Mouse (Mus musculus) forebrain, postnatal 0 days (tissue): ENCODE measurements around the gene B3gnt8. TPM values are rescaled to one million over a fixed set of nuclear protein-coding genes. Genes with fewer than 3 reads are reported as not detected.

Experiments
- ATAC-seq: fragments of 200-750 bp; cut with Nextera tagmentation; 2 replicates; pipeline ENCODE4 v1.8.0; 2017; ENCODE audit warnings: mild to moderate bottlenecking, moderate library complexity
- DNase-seq: peaks from one replicate; pipeline ENCODE4 v3.0.0-alpha.2; 2015
- H3K27ac ChIP-seq: fragments of 300-500 bp; sonication (generic); 2 replicates; pipeline ENCODE4 v1.5.1; 2014; ENCODE audit warnings: low read depth, mild to moderate bottlenecking, antibody characterized with exemption, low read length, moderate library complexity, mixed read lengths
- H3K27me3 ChIP-seq: fragments of 300-500 bp; sonication (generic); 2 replicates; pipeline ENCODE4 v1.6.1; 2014; ENCODE audit warnings: mild to moderate bottlenecking, low read length, mixed read lengths; ENCODE audit not compliant: insufficient read depth
- H3K36me3 ChIP-seq: fragments of 300-500 bp; sonication (generic); 2 replicates; pipeline ENCODE4 v1.6.1; 2014; ENCODE audit warnings: mild to moderate bottlenecking, moderate library complexity; ENCODE audit not compliant: insufficient read depth
- H3K4me1 ChIP-seq: fragments of 300-500 bp; sonication (generic); 2 replicates; pipeline ENCODE4 v1.6.1; 2014; ENCODE audit warnings: antibody characterized with exemption; ENCODE audit not compliant: insufficient read depth
- H3K4me2 ChIP-seq: fragments of 300-500 bp; sonication (generic); 2 replicates; pipeline ENCODE4 v1.6.1; 2014; ENCODE audit warnings: low read depth, mild to moderate bottlenecking, moderate library complexity
- H3K4me3 ChIP-seq: fragments of 300-500 bp; sonication (generic); 2 replicates; pipeline ENCODE4 v1.5.1; 2014; ENCODE audit warnings: low read depth, low read length, mixed read lengths
- H3K9ac ChIP-seq: fragments of 300-500 bp; sonication (generic); 2 replicates; pipeline ENCODE4 v1.6.1; 2014; ENCODE audit warnings: mild to moderate bottlenecking
- H3K9me3 ChIP-seq: fragments of 300-500 bp; sonication (generic); 2 replicates; pipeline ENCODE4 v1.6.1; 2016; ENCODE audit warnings: low read length
- CTCF ChIP-seq: sonication (generic); IDR thresholded peaks from 2 replicates; pipeline ENCODE4 v1.5.1; 2016; ENCODE audit warnings: antibody characterized with exemption, control low read depth, low read depth
- WGBS: fragments of 180-500 bp; shearing (Covaris S2); extraction: QIAGEN DNeasy Blood & Tissue Kit; methylation state at CpG from one replicate; pipeline ENCODE4 v1.1.7; 2014; 5-methylcytosine and 5-hydroxymethylcytosine counted together
- polyA plus RNA-seq: library from polyadenylated mRNA; unstranded; fragments of >200 nt; fragmentation: Nextera tagmentation; extraction: Ambion mirVana; gene quantifications from 2 replicates; pipeline ENCODE4 v1.2.1, GENCODE M21; 2015
- total RNA-seq: library from RNA; depleted of rRNA; stranded (reverse); fragments of >200 nt; gene quantifications from 2 replicates; pipeline ENCODE4 v1.2.3, GENCODE M21; 2014

Gene B3gnt8
- total and polyA plus RNA-seq, 2 experiments from 2014 or later: 0.95 to 1.3 TPM

- Histone ChIP-seq H3K4me1 (peaks cover 4% of the 10 kb centered on the region; the same call in 1 of the 2 replicates), H3K9me3 (no peaks in the 10 kb centered on the region), H3K4me3 (no peak overlapping the region), H3K9ac (no peak overlapping the region), H3K27ac (no peak overlapping the region), H3K36me3 (peaks cover 16% of the 10 kb centered on the region), H3K4me2 (no peak overlapping the region), H3K27me3 (peaks cover 7% of the 10 kb centered on the region; the same call in 1 of the 2 replicates)
- no peak for DNase-seq
- 0 out of 2 replicates have a peak, but pooled peaks have one; percentile 5 for TF ChIP-seq CTCF
- 51% methylated on average over 4 of the region's 4 CpGs for WGBS
- no peak for ATAC-seq
Observed at GRCm38 (mm10) chr7:25672442-25672841, 46.0 kb downstream of the B3gnt8 start.

GRCm38 (mm10) chr7:25674297-25674696 is 47.8 kb downstream of the B3gnt8 start:
- ATAC-seq: no peak
- TF ChIP-seq CTCF: no peak
- no peak for DNase-seq
- H3K4me2 ChIP-seq: peak overlapping the region; percentile 58
- H3K9me3 ChIP-seq: no peaks in the 10 kb centered on the region
- peak overlapping the region; percentile 55; the same call in 1 of the 2 replicates for H3K9ac ChIP-seq
- no peak overlapping the region for H3K27ac ChIP-seq
- peaks cover 4% of the 10 kb centered on the region; the same call in 1 of the 2 replicates for H3K4me1 ChIP-seq
- peaks cover 1% of the 10 kb centered on the region; the same call in 1 of the 2 replicates for H3K36me3 ChIP-seq
- H3K27me3 ChIP-seq: peaks cover 7% of the 10 kb centered on the region; the same call in 1 of the 2 replicates
- peak overlapping the region; percentile 38 for H3K4me3 ChIP-seq
- 27% methylated on average over 9 of the region's 9 CpGs for WGBS

DNA sequence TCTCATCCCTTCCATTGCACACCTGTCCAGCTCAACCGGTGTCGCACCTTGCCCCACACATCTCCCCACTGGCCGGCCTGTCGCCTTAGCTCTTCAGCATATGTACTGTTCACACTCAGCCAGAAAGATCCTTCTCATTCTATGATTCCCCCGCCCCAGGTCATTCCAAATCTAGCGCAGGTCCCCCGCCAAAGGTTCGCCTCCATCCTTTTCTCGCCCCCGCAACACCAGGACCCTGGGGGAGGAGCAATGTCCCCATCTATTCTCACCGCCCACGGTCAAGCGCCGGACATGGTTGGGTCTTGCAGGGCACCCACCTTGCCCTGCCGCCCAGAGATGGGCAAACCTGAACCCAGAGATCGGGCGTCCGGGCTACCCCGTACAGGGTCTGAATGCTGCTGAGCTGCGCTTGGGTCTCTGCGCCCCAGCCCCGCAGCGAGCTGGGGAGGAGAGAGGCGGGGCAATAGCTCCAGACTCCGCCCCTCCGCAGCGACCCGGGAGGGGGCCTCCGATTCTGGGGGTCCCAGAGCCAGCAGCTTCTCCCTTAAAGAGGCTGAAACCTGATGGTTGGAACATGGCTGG is 48.4 kb downstream of the B3gnt8 start, which contains the start of gene Tmem91:
Tmem91 (minus strand) TSS at position 448 of the 582 bp plus-strand sequence.
- no peak for DNase-seq
- H3K4me3 ChIP-seq: peak within 1 kb of the TSS; percentile 38
- ATAC-seq: peak; percentile 28; the same call in 1 of the 2 replicates
- H3K27ac ChIP-seq: no peak within 1 kb of the TSS
- peak within 1 kb of the TSS; percentile 55 for H3K9ac ChIP-seq
- no peaks in the 10 kb centered on the region for H3K9me3 ChIP-seq
- no peaks in the 10 kb centered on the region for H3K36me3 ChIP-seq
- peaks cover 4% of the 10 kb centered on the region; the same call in 1 of the 2 replicates for H3K4me1 ChIP-seq
- H3K27me3 ChIP-seq: peaks cover 7% of the 10 kb centered on the region; the same call in 1 of the 2 replicates
- 4% methylated on average over 29 of the region's 29 CpGs for WGBS
- TF ChIP-seq CTCF: no peak
- peak within 1 kb of the TSS; percentile 58 for H3K4me2 ChIP-seq

DNA sequence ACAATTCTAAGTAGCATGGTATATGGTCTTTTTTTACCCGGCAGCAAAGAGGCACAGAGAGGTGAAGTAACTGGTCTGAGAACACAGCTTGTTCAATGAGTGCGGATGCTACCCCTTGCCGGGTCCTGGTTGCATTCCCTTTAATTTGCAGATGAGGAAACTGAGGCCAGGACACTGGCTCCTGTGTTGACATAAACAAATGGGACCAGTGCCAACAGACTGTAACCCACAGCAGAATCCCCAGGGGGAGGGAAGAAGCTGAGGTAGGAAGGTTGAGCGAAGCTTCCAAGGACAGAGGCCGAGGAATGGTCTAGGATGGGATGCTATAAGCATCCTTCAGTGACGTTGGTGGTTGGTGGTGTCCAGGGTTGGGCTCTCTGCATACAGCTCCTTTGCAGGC is 49.0 kb downstream of the B3gnt8 start:
- no peaks in the 10 kb centered on the region for H3K9me3 ChIP-seq
- H3K27me3 ChIP-seq: peaks cover 7% of the 10 kb centered on the region; the same call in 1 of the 2 replicates
- no peak for ATAC-seq
- no peaks in the 10 kb centered on the region for H3K36me3 ChIP-seq
- WGBS: 43% methylated on average over 6 of the region's 6 CpGs
- H3K4me1 ChIP-seq: peaks cover 8% of the 10 kb centered on the region; the same call in 1 of the 2 replicates
- peak overlapping the region; percentile 58 for H3K4me2 ChIP-seq
- DNase-seq: no peak
- peak overlapping the region; percentile 55 for H3K9ac ChIP-seq
- no peak for TF ChIP-seq CTCF
- H3K27ac ChIP-seq: no peak overlapping the region
- H3K4me3 ChIP-seq: peak overlapping the region; percentile 38

DNA sequence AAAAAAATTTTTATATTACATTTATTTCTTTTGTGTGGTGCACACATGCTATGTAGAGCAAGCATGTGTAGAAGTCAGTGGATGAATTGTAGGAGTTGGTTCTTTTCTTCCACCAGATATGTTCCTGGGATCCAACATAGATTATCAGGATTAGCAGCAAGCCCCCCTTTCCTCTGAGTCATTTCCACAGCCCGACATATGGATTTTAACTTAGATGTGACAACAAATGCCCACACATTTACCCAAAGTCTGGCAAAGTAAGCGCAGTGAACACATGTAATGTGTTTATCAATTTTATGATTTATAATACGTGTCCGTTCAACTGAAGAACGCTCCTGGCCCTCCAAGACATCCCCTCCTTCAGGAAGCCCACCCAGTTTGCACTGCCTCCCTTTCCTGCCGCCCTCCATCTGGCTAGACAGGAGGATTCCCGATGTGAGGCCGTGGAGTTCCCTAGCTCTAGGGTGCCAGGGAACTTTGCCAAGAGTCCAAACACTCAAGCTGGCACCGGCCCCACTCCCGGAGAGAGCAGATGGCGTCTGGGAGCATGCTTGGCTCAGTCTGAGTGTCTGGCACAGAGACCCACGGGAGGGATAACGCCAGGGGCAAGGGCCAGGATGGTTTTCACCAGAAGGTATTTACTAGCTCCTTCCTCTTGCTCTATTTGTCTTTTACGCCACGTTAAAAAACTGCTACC is 49.8 kb downstream of the B3gnt8 start:
- 21% methylated on average over 15 of the region's 15 CpGs for WGBS
- H3K27me3 ChIP-seq: peaks cover 7% of the 10 kb centered on the region; the same call in 1 of the 2 replicates
- no peak overlapping the region for H3K4me3 ChIP-seq
- H3K9ac ChIP-seq: no peak overlapping the region
- peaks cover 10% of the 10 kb centered on the region for H3K4me1 ChIP-seq
- ATAC-seq (peak; percentile 69), DNase-seq (peak; percentile 97)
- TF ChIP-seq CTCF: no peak
- H3K36me3 ChIP-seq: no peaks in the 10 kb centered on the region
- no peak overlapping the region for H3K4me2 ChIP-seq
- no peaks in the 10 kb centered on the region for H3K9me3 ChIP-seq
- peak overlapping the region; percentile 74 for H3K27ac ChIP-seq

- no peak for ATAC-seq
Observed at GRCm38 (mm10) chr7:25677013-25677412, 50.6 kb downstream of the B3gnt8 start.

More at GRCm38 (mm10) chr7:25677013-25677412, 50.6 kb downstream of the B3gnt8 start:
- TF ChIP-seq CTCF: no peak
- no peaks in the 10 kb centered on the region for H3K36me3 ChIP-seq
- no peak overlapping the region for H3K4me2 ChIP-seq
- WGBS: 81% methylated on average over 7 of the region's 7 CpGs
- peaks cover 7% of the 10 kb centered on the region; the same call in 1 of the 2 replicates for H3K27me3 ChIP-seq
- no peaks in the 10 kb centered on the region for H3K9me3 ChIP-seq
- DNase-seq: no peak
- peaks cover 16% of the 10 kb centered on the region for H3K4me1 ChIP-seq
- peak overlapping the region; percentile 74 for H3K27ac ChIP-seq
- no peak overlapping the region for H3K4me3 ChIP-seq
- no peak overlapping the region for H3K9ac ChIP-seq
